16 mouse cellular contexts compared by ENCODE assay signal in the genomic region with DNA sequence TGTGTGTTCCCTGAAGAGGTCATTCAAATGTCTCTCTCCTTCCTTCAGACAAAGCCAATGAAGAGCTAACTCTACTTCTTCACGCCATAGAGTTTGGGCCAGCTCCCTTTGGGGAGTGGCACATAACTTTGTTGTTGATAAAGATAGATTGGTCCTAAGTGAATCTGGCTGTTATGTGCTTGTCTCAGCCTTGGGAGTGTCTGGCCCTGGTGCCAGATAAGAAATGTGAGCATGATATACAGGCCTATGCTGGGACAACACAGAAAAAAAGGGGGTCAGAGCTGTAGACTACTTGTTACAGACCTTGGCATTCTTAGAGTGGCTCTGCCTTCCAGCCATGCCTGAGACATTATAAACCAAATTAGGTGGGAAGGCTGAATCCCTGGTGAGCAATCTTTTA. TPM values are rescaled to one million over a fixed set of nuclear protein-coding genes. Genes with fewer than 3 reads are reported as not detected.
DNase-seq lines count a peak whose midpoint lies in the region; ATAC-seq and TF ChIP-seq lines count a peak whose summit lies in the region.
"Had no signal": no experiment of that assay in that cellular context is flagged by ENCODE, and none has a peak within 500 bp of the region (broad histone marks: within the 10 kb centered on the region; RNA-seq: fewer than 3 reads in every experiment).

No protein-coding gene starts in this region.

- H3K9ac ChIP-seq in forebrain, embryonic 12.5 days: no peak overlapping the region
- no peak overlapping the region for H3K9ac ChIP-seq in forebrain, embryonic 11.5 days (ENCODE audit: low read length)
- no peak overlapping the region for H3K9ac ChIP-seq in lung, embryonic 14.5 days
- H3K9ac ChIP-seq in limb, embryonic 12.5 days (replicated peaks): no peak overlapping the region; the same call in 1 of the 2 replicates

- no peak for DNase-seq in forebrain, embryonic 11.5 days (ENCODE audit: low spot score)
- no peak for DNase-seq in lung, embryonic 14.5 days
- no peak for DNase-seq in lung, adult 2 months
- no peak for DNase-seq in spleen, postnatal 36 days (ENCODE audit: low spot score in 2 of 2)
- no peak for DNase-seq in left cerebral cortex, adult 2 months (ENCODE audit: extremely low spot score in 1 of 2, low spot score in 2 of 2)
- DNase-seq: cerebellum, postnatal 10 days; kidney, postnatal 4 days; thymus, postnatal 25 days had no signal

- H3K27ac ChIP-seq in forebrain, embryonic 12.5 days: no peak overlapping the region
- no peak overlapping the region for H3K27ac ChIP-seq in forebrain, embryonic 11.5 days (ENCODE audit: low read depth, low read length)
- H3K27ac ChIP-seq in lung, embryonic 14.5 days (ENCODE audit: low read depth): no peak overlapping the region
- H3K27ac ChIP-seq in limb, embryonic 12.5 days: 0 out of 2 replicates have a peak overlapping the region, but pooled peaks have one; percentile 66
- no peak overlapping the region for H3K27ac ChIP-seq in left cerebral cortex, adult 2 months

- intact Hi-C loops in left cerebral cortex, adult 2 months (cut with DNase I): loop anchor here (1.0 to 2.0 kb wide), 2 partner anchors 12 to 24 kb away; a partner anchor contains a TSS

- H3ac ChIP-seq in myocyte (ENCODE audit: control insufficient read depth, insufficient read length): no peak overlapping the region

- WGBS in forebrain, embryonic 12.5 days: 85% methylated on average over 1 of the region's 1 CpGs
- WGBS in forebrain, embryonic 11.5 days: 85% methylated on average over 1 of the region's 1 CpGs
- WGBS in lung, embryonic 14.5 days: 61% methylated on average over 1 of the region's 1 CpGs
- WGBS in lung, adult 2 months: 53% methylated on average over 1 of the region's 1 CpGs
- 83% methylated on average over 1 of the region's 1 CpGs for WGBS in limb, embryonic 12.5 days

- H3K4me2 ChIP-seq in forebrain, embryonic 12.5 days: no peak overlapping the region
- no peak overlapping the region for H3K4me2 ChIP-seq in forebrain, embryonic 11.5 days (ENCODE audit: low read depth, low read length, severe bottlenecking)
- peak overlapping the region; percentile 66; the same call in 1 of the 2 replicates for H3K4me2 ChIP-seq in lung, embryonic 14.5 days
- peak overlapping the region; percentile 52 for H3K4me2 ChIP-seq in limb, embryonic 12.5 days
- H3K4me2 ChIP-seq in myocyte (ENCODE audit: low read depth): peak overlapping the region; percentile 5

- no peak for ATAC-seq in forebrain, embryonic 12.5 days (ENCODE audit: low FRiP score)
- ATAC-seq in forebrain, embryonic 11.5 days (replicated peaks; ENCODE audit: low FRiP score): no peak
- no peak for ATAC-seq in lung, embryonic 14.5 days (ENCODE audit: insufficient read depth)
- no peak for ATAC-seq in limb, embryonic 12.5 days (ENCODE audit: insufficient number of reproducible peaks, insufficient read depth, low FRiP score, low TSS enrichment, low read depth)
- ATAC-seq: Patski had no signal

- no peak for TF ChIP-seq CTCF in lung, embryonic 14.5 days (IDR thresholded peaks at IDR 0.05; ENCODE audit: low read depth)
- no peak for TF ChIP-seq CTCF in lung, adult 2 months (IDR thresholded peaks at IDR 0.05; ENCODE audit: insufficient read depth, low read length)
- TF ChIP-seq CTCF in left cerebral cortex, adult 2 months (IDR thresholded peaks at IDR 0.05): no peak

- H3K36me3 ChIP-seq in forebrain, embryonic 12.5 days (replicated peaks): peaks cover 23% of the 10 kb centered on the region
- peaks cover 5% of the 10 kb centered on the region; the same call in 1 of the 2 replicates for H3K36me3 ChIP-seq in forebrain, embryonic 11.5 days (ENCODE audit: control insufficient read depth, insufficient read depth, low read length)
- peaks cover 27% of the 10 kb centered on the region for H3K36me3 ChIP-seq in lung, embryonic 14.5 days (ENCODE audit: insufficient read depth)
- peaks cover 26% of the 10 kb centered on the region for H3K36me3 ChIP-seq in limb, embryonic 12.5 days
- peaks cover 13% of the 10 kb centered on the region for H3K36me3 ChIP-seq in myocyte (ENCODE audit: control insufficient read depth, insufficient read depth)

- 0 out of 2 replicates have a peak overlapping the region, but pooled peaks have one; percentile 91 for H3K4me3 ChIP-seq in forebrain, embryonic 12.5 days (replicated peaks)
- no peak overlapping the region for H3K4me3 ChIP-seq in forebrain, embryonic 11.5 days (ENCODE audit: low read depth, low read length)
- no peak overlapping the region for H3K4me3 ChIP-seq in lung, embryonic 14.5 days (ENCODE audit: low read depth, low read length)
- H3K4me3 ChIP-seq in lung, adult 2 months (replicated peaks; ENCODE audit: extremely low read depth, low read depth, low read length): no peak overlapping the region
- H3K4me3 ChIP-seq in limb, embryonic 12.5 days (replicated peaks): 0 out of 2 replicates have a peak overlapping the region, but pooled peaks have one; percentile 88
- peak overlapping the region; percentile 46 for H3K4me3 ChIP-seq in myocyte
- H3K4me3 ChIP-seq in left cerebral cortex, adult 2 months: no peak overlapping the region

- peaks cover 36% of the 10 kb centered on the region for H3K4me1 ChIP-seq in forebrain, embryonic 12.5 days
- H3K4me1 ChIP-seq in forebrain, embryonic 11.5 days (replicated peaks; ENCODE audit: control insufficient read depth, insufficient read depth, low read length): peaks cover 7% of the 10 kb centered on the region
- H3K4me1 ChIP-seq in lung, embryonic 14.5 days (ENCODE audit: insufficient read depth): peaks cover 7% of the 10 kb centered on the region; the same call in 1 of the 2 replicates
- peaks cover 7% of the 10 kb centered on the region; the same call in 1 of the 2 replicates for H3K4me1 ChIP-seq in lung, adult 2 months (ENCODE audit: control insufficient read depth, insufficient read depth, low read length)
- peaks cover 22% of the 10 kb centered on the region for H3K4me1 ChIP-seq in limb, embryonic 12.5 days (replicated peaks)

- no peaks in the 10 kb centered on the region for H3K27me3 ChIP-seq in forebrain, embryonic 12.5 days
- H3K27me3 ChIP-seq in forebrain, embryonic 11.5 days (ENCODE audit: control insufficient read depth, insufficient read depth, low read length): no peaks in the 10 kb centered on the region
- no peaks in the 10 kb centered on the region for H3K27me3 ChIP-seq in lung, embryonic 14.5 days (ENCODE audit: insufficient read depth, low read length)
- no peaks in the 10 kb centered on the region for H3K27me3 ChIP-seq in limb, embryonic 12.5 days
- no peaks in the 10 kb centered on the region for H3K27me3 ChIP-seq in myocyte (ENCODE audit: control insufficient read depth, insufficient read depth, insufficient read length)
- H3K27me3 ChIP-seq: hindbrain, embryonic 15.5 days; lung, embryonic 15.5 days; midbrain, embryonic 15.5 days; Patski had no signal

- H3K9me3 ChIP-seq in forebrain, embryonic 12.5 days: no peaks in the 10 kb centered on the region
- no peaks in the 10 kb centered on the region for H3K9me3 ChIP-seq in forebrain, embryonic 11.5 days (ENCODE audit: control insufficient read depth, low read length)
- no peaks in the 10 kb centered on the region for H3K9me3 ChIP-seq in lung, embryonic 14.5 days (ENCODE audit: low read depth, low read length)
- no peaks in the 10 kb centered on the region for H3K9me3 ChIP-seq in limb, embryonic 12.5 days
- H3K9me3 ChIP-seq: hindbrain, embryonic 15.5 days; lung, embryonic 15.5 days; midbrain, embryonic 15.5 days had no signal

- TF ChIP-seq POLR2A in lung, adult 2 months (IDR thresholded peaks at IDR 0.05; ENCODE audit: borderline replicate concordance, extremely low read depth, low read depth, low read length): no peak
- TF ChIP-seq POLR2A in myocyte (IDR thresholded peaks at IDR 0.05; ENCODE audit: insufficient read length, low read depth): no peak

- peaks cover 21% of the 10 kb centered on the region for H3K79me2 ChIP-seq in myocyte (ENCODE audit: control insufficient read depth, insufficient read depth)

RNA-seq across cellular contexts. Expression of a gene that starts 14.9 kb away (rescaled TPM):
- polyA plus RNA-seq in forebrain, embryonic 12.5 days (2016; fragmentation: Nextera tagmentation; extraction: Ambion mirVana): 110 TPM in 2 replicates
- polyA plus RNA-seq in forebrain, embryonic 11.5 days (2014; fragmentation: Nextera tagmentation; extraction: Ambion mirVana): 81.4 and 82.2 TPM in 2 replicates
- 68.7 and 82.0 TPM in 2 replicates for polyA plus RNA-seq in lung, embryonic 14.5 days (2014; fragmentation: Nextera tagmentation; extraction: Ambion mirVana)
- 137 and 149 TPM in 2 replicates for polyA plus RNA-seq in lung, adult 2 months (2012; rRNA removed)
- polyA plus RNA-seq in limb, embryonic 12.5 days (2016; fragmentation: Nextera tagmentation; extraction: Ambion mirVana): 112 and 120 TPM in 2 replicates
- polyA plus RNA-seq in myocyte (2012; fragmentation: generic; extraction: Trizol): 31.7 TPM
- 100 to 1,000 TPM; 230 to 236 TPM for total RNA-seq in left cerebral cortex, adult 2 months (2021)

RNA-seq across cellular contexts. Expression of a gene that starts 23.9 kb away (rescaled TPM):
- 40.3 and 44.3 TPM in 2 replicates for polyA plus RNA-seq in forebrain, embryonic 12.5 days (2016; fragmentation: Nextera tagmentation; extraction: Ambion mirVana)
- 55.2 and 56.2 TPM in 2 replicates for polyA plus RNA-seq in forebrain, embryonic 11.5 days (2014; fragmentation: Nextera tagmentation; extraction: Ambion mirVana)
- polyA plus RNA-seq in lung, embryonic 14.5 days (2014; fragmentation: Nextera tagmentation; extraction: Ambion mirVana): 41.8 and 48.1 TPM in 2 replicates
- 40.0 and 42.0 TPM in 2 replicates for polyA plus RNA-seq in lung, adult 2 months (2012; rRNA removed)
- 30.0 and 37.3 TPM in 2 replicates for polyA plus RNA-seq in limb, embryonic 12.5 days (2016; fragmentation: Nextera tagmentation; extraction: Ambion mirVana)
- polyA plus RNA-seq in myocyte (2012; fragmentation: generic; extraction: Trizol): 21.0 TPM
- 10 to 100 TPM; 45.9 to 48.4 TPM for total RNA-seq in left cerebral cortex, adult 2 months (2021)

RNA-seq across cellular contexts. Expression of a gene that starts 38.1 kb away (rescaled TPM):
- 0.41 and 0.77 TPM in 2 replicates for polyA plus RNA-seq in forebrain, embryonic 12.5 days (2016; fragmentation: Nextera tagmentation; extraction: Ambion mirVana)
- polyA plus RNA-seq in forebrain, embryonic 11.5 days (2014; fragmentation: Nextera tagmentation; extraction: Ambion mirVana): 0.21 and 0.47 TPM in 2 replicates
- 0.93 and 1.0 TPM in 2 replicates for polyA plus RNA-seq in lung, embryonic 14.5 days (2014; fragmentation: Nextera tagmentation; extraction: Ambion mirVana)
- polyA plus RNA-seq in lung, adult 2 months (2012; rRNA removed): 13.3 and 17.4 TPM in 2 replicates
- 0.87 and 1.1 TPM in 2 replicates for polyA plus RNA-seq in limb, embryonic 12.5 days (2016; fragmentation: Nextera tagmentation; extraction: Ambion mirVana)
- polyA plus RNA-seq in myocyte (2012; fragmentation: generic; extraction: Trizol): not detected
- 1 to 10 TPM; 3.8 to 5.2 TPM for total RNA-seq in left cerebral cortex, adult 2 months (2021)
- total RNA-seq: gastrocnemius, adult 8-10 months had no signal
- polyA plus RNA-seq: Patski had no signal

RNA-seq across cellular contexts. Expression of a gene that starts 44.3 kb away (rescaled TPM):
- 143 and 145 TPM in 2 replicates for polyA plus RNA-seq in forebrain, embryonic 12.5 days (2016; fragmentation: Nextera tagmentation; extraction: Ambion mirVana)
- polyA plus RNA-seq in forebrain, embryonic 11.5 days (2014; fragmentation: Nextera tagmentation; extraction: Ambion mirVana): 70.5 and 78.4 TPM in 2 replicates
- 45.4 and 54.3 TPM in 2 replicates for polyA plus RNA-seq in lung, embryonic 14.5 days (2014; fragmentation: Nextera tagmentation; extraction: Ambion mirVana)
- polyA plus RNA-seq in lung, adult 2 months (2012; rRNA removed): 63.3 and 77.5 TPM in 2 replicates
- polyA plus RNA-seq in limb, embryonic 12.5 days (2016; fragmentation: Nextera tagmentation; extraction: Ambion mirVana): 151 and 153 TPM in 2 replicates
- polyA plus RNA-seq in myocyte (2012; fragmentation: generic; extraction: Trizol): 14.0 TPM
- total RNA-seq in left cerebral cortex, adult 2 months (2021): 100 to 1,000 TPM in 1 of 2 experiments, 10 to 100 TPM in 1; 99.6 to 110 TPM

RNA-seq across cellular contexts. Expression of a gene that starts 58.7 kb away (rescaled TPM):
- polyA plus RNA-seq in forebrain, embryonic 12.5 days (2016; fragmentation: Nextera tagmentation; extraction: Ambion mirVana): not detected in 2 replicates
- 0.11 TPM in 1 of 2 replicates, not detected in the other for polyA plus RNA-seq in forebrain, embryonic 11.5 days (2014; fragmentation: Nextera tagmentation; extraction: Ambion mirVana)
- polyA plus RNA-seq in lung, embryonic 14.5 days (2014; fragmentation: Nextera tagmentation; extraction: Ambion mirVana): 0.07 TPM in 1 of 2 replicates, not detected in the other
- 3.6 and 3.9 TPM in 2 replicates for polyA plus RNA-seq in lung, adult 2 months (2012; rRNA removed)
- not detected in 2 replicates for polyA plus RNA-seq in limb, embryonic 12.5 days (2016; fragmentation: Nextera tagmentation; extraction: Ambion mirVana)
- not detected for polyA plus RNA-seq in myocyte (2012; fragmentation: generic; extraction: Trizol)
- total RNA-seq in left cerebral cortex, adult 2 months (2021): not detected
- total RNA-seq: gastrocnemius, adult 8-10 months had no signal
- polyA plus RNA-seq: hindbrain, embryonic 15.5 days; midbrain, embryonic 15.5 days; Patski had no signal

Comparison
In these comparisons a context has a peak if more than half of its experiments do, and no peak if none do; other contexts are left out.
1. H3K4me3 ChIP-seq: peak in forebrain, embryonic 12.5 days (single experiment), limb, embryonic 12.5 days (single experiment) and myocyte (single experiment); none in forebrain, embryonic 11.5 days (single experiment), lung, embryonic 14.5 days (single experiment), lung, adult 2 months (single experiment) and left cerebral cortex, adult 2 months (single experiment).
2. H3K4me2 ChIP-seq: peak in lung, embryonic 14.5 days (single experiment), limb, embryonic 12.5 days (single experiment) and myocyte (single experiment); none in forebrain, embryonic 12.5 days (single experiment) and forebrain, embryonic 11.5 days (single experiment).